Mouse (Mus musculus): Measurements from ENCODE around the gene Epx. TPM values are rescaled to one million over a fixed set of nuclear protein-coding genes. Genes with fewer than 3 reads are reported as not detected.
A peak's percentile ranks its signal among the peaks of the same experiment; 100 is the strongest.

The Epx gene
- total RNA-seq, 2 experiments from 2014 or later, result 0.36 to 0.77 TPM

- DNase-seq (ENCODE audit: extremely low spot score in 1 of 2, low spot score in 2 of 2), result no peak
- intact Hi-C loops (cut with DNase I), result no loop called here
Observed at GRCm38 (mm10) chr11:87847884-87848283, 27.5 kb downstream of the Epx start.

- DNase-seq (ENCODE audit: extremely low spot score in 1 of 2, low spot score in 2 of 2), result no peak
- intact Hi-C loops (cut with DNase I), result no loop called here
Observed at GRCm38 (mm10) chr11:87846968-87847600, 28.3 kb downstream of the Epx start.

GRCm38 (mm10) chr11:87841436-87841835 is 33.9 kb downstream of the Epx start:
- no peak for DNase-seq (ENCODE audit: extremely low spot score in 1 of 2, low spot score in 2 of 2)
- intact Hi-C loops (cut with DNase I), result no loop called here

GRCm38 (mm10) chr11:87840676-87841075 is 34.7 kb downstream of the Epx start:
- no peak for DNase-seq (ENCODE audit: extremely low spot score in 1 of 2, low spot score in 2 of 2)
- intact Hi-C loops (cut with DNase I), result no loop called here

GRCm38 (mm10) chr11:87828239-87828900 is 47.0 kb downstream of the Epx start, which contains the start of gene Lpo:
Gene Lpo (minus strand): TSS chr11:87828289.
- DNase-seq (ENCODE audit: extremely low spot score in 1 of 2, low spot score in 2 of 2), result peak in 1 of 2 experiments; percentile 5
- intact Hi-C loops (cut with DNase I), result no loop called here

- no peak for DNase-seq (ENCODE audit: extremely low spot score in 1 of 2, low spot score in 2 of 2)
- intact Hi-C loops (cut with DNase I), result no loop called here
Observed at GRCm38 (mm10) chr11:87821502-87821901, 53.8 kb downstream of the Epx start.

GRCm38 (mm10) chr11:87817443-87817773 is 57.9 kb downstream of the Epx start:
- intact Hi-C loops (cut with DNase I), result loop anchor here (5.0 kb wide), 1 partner anchor 155 kb away; the partner anchor contains the start of gene Rnf43

GRCm38 (mm10) chr11:87816707-87817442 is 58.5 kb downstream of the Epx start:
- intact Hi-C loops (cut with DNase I), result loop anchor here (5.0 kb wide), 1 partner anchor 155 kb away; the partner anchor contains the start of gene Rnf43
- peak; percentile 20 to 59 for DNase-seq (ENCODE audit: extremely low spot score in 1 of 2, low spot score in 2 of 2)

More at GRCm38 (mm10) chr11:87817443-87817773, 57.9 kb downstream of the Epx start:
- peak in 1 of 2 experiments; percentile 16 for DNase-seq (ENCODE audit: extremely low spot score in 1 of 2, low spot score in 2 of 2)

- no peak for DNase-seq (ENCODE audit: extremely low spot score in 1 of 2, low spot score in 2 of 2)
- intact Hi-C loops (cut with DNase I), result loop anchor here (5.0 kb wide), 1 partner anchor 153 kb away; the partner anchor contains the start of gene Rnf43
Observed at GRCm38 (mm10) chr11:87814831-87815230, 60.5 kb downstream of the Epx start.

Other genes with a start within 250 kb of the Epx start
- 1 to 10 TPM; 2.3 to 3.2 TPM for gene Rnf43, start 212.8 kb downstream of the Epx start, total RNA-seq (2021)
- 10 to 100 TPM; 48.5 to 57.1 TPM for gene Supt4a, start 138.0 kb downstream of the Epx start, total RNA-seq (2021)
- 100 to 1,000 TPM; 148 to 150 TPM for gene Tspoap1, start 115.0 kb downstream of the Epx start, total RNA-seq (2021)
- gene Mpo, start 82.0 kb downstream of the Epx start, total RNA-seq (2021), result not detected
- gene Lpo, start 47.2 kb downstream of the Epx start, total RNA-seq (2021), result 1 to 10 TPM; 1.5 to 2.7 TPM
- gene Mks1, start 22.3 kb downstream of the Epx start, total RNA-seq (2021), result 1 to 10 TPM; 4.6 to 5.0 TPM
- not detected for gene Olfr462, start 16.7 kb upstream of the Epx start, total RNA-seq (2021)
- gene Olfr463, start 21.9 kb upstream of the Epx start, total RNA-seq (2021), result not detected
- under 1 TPM in 1 of 2 experiments, not detected in 1; 0.22 TPM for gene Olfr464, start 45.4 kb upstream of the Epx start, total RNA-seq (2021)
- gene Dynll2, start 112.0 kb upstream of the Epx start, total RNA-seq (2021), result 100 to 1,000 TPM; 373 to 406 TPM
- 100 to 1,000 TPM; 172 to 198 TPM for gene Srsf1, start 171.8 kb upstream of the Epx start, total RNA-seq (2021)
- 10 to 100 TPM; 23.6 to 25.5 TPM for gene Vezf1, start 192.7 kb upstream of the Epx start, total RNA-seq (2021)
- gene Cuedc1, start 222.5 kb upstream of the Epx start, total RNA-seq (2021), result 10 to 100 TPM; 37.1 to 43.6 TPM